Mouse (Mus musculus) limb, embryonic 11.5 days (tissue): ENCODE data around the gene Med7. TPM values are rescaled to one million over a fixed set of nuclear protein-coding genes. Genes with fewer than 3 reads are reported as not detected.

ENCODE experiments used
- ATAC-seq: fragments of 200-750 bp; cut with Nextera tagmentation; 2 replicates; pipeline ENCODE4 v1.8.0; 2017; ENCODE audit warnings: low read depth; ENCODE audit not compliant: insufficient number of reproducible peaks, low FRiP score, low TSS enrichment
- DNase-seq: peaks from one replicate; pipeline ENCODE4 v3.0.0-alpha.2; 2015; ENCODE audit warnings: low spot score
- H3K27ac ChIP-seq: fragments of 300-500 bp; sonication (generic); replicated peaks from 2 replicates; pipeline ENCODE4 v1.5.1; 2014; ENCODE audit warnings: low read depth, mild to moderate bottlenecking, low read length
- H3K27me3 ChIP-seq: fragments of 300-500 bp; sonication (generic); 2 replicates; pipeline ENCODE4 v1.6.1; 2014; ENCODE audit warnings: mild to moderate bottlenecking, low read length, mixed read lengths; ENCODE audit not compliant: control insufficient read depth, insufficient read depth
- H3K36me3 ChIP-seq: fragments of 300-500 bp; sonication (generic); 2 replicates; pipeline ENCODE4 v1.6.1; 2014; ENCODE audit warnings: mild to moderate bottlenecking, low read length, moderate library complexity, mixed read lengths; ENCODE audit not compliant: control insufficient read depth, insufficient read depth
- H3K4me1 ChIP-seq: fragments of 300-500 bp; sonication (generic); 2 replicates; pipeline ENCODE4 v1.6.1; 2014; ENCODE audit warnings: low read length, mixed read lengths; ENCODE audit not compliant: control insufficient read depth, insufficient read depth
- H3K4me2 ChIP-seq: fragments of 300-500 bp; sonication (generic); 2 replicates; pipeline ENCODE4 v1.6.1; 2014; ENCODE audit warnings: low read depth, mild to moderate bottlenecking, moderate library complexity; ENCODE audit not compliant: severe bottlenecking
- H3K4me3 ChIP-seq: fragments of 300-500 bp; sonication (generic); 2 replicates; pipeline ENCODE4 v1.5.1; 2014; ENCODE audit warnings: low read depth, low read length
- H3K9ac ChIP-seq: fragments of 300-500 bp; sonication (generic); 2 replicates; pipeline ENCODE4 v1.6.1; 2014; ENCODE audit warnings: mild to moderate bottlenecking, low read length
- H3K9me3 ChIP-seq: fragments of 300-500 bp; sonication (generic); 2 replicates; pipeline ENCODE4 v1.6.1; 2016; ENCODE audit warnings: low read length; ENCODE audit not compliant: control insufficient read depth
- WGBS: fragments of 180-500 bp; shearing (Covaris S2); extraction: QIAGEN DNeasy Blood & Tissue Kit; methylation state at CpG from one replicate; pipeline ENCODE4 v1.1.7; 2014; 5-methylcytosine and 5-hydroxymethylcytosine counted together
- polyA plus RNA-seq: library from polyadenylated mRNA; unstranded; fragments of >200 nt; fragmentation: Nextera tagmentation; extraction: Ambion mirVana; gene quantifications from 2 replicates; pipeline ENCODE4 v1.2.1, GENCODE M21; 2014

Med7 gene
- polyA plus RNA-seq, 1 experiment from 2014 or later, result 109 TPM

DNA sequence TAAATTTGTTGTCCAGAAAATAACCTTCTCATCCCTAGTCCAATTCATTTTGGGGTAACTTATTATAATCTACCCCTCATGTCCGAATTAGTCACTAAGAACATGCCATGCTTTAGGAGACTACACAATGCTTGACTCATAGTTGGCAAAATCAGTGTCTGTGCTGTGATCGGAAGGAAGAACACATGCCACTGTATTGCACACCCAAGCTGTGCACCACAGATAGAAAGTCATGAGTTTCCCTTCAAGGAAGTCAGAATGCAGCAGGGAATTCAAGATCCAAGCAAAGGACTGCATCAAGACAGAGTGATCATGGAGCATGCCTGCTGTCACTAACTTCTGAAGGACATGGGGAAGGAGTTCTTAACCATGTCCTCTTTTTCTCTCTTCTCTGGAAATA, 51.9 kb downstream of the Med7 start:
- Histone ChIP-seq H3K4me1 (no peaks in the 10 kb centered on the region), H3K9me3 (no peaks in the 10 kb centered on the region), H3K27me3 (no peaks in the 10 kb centered on the region), H3K27ac (no peak overlapping the region), H3K9ac (no peak overlapping the region), H3K4me2 (no peak overlapping the region), H3K36me3 (no peaks in the 10 kb centered on the region), H3K4me3 (no peak overlapping the region)
- WGBS, result 89% methylated on average over 2 of the region's 2 CpGs
- ATAC-seq, result no peak
- no peak for DNase-seq

Other genes starting within 250 kb of the Med7 start
- 0.11 and 0.16 TPM in 2 replicates for gene Fndc9, start 201.4 kb upstream of the Med7 start, polyA plus RNA-seq
- gene Cyfip2, start 124.1 kb upstream of the Med7 start, polyA plus RNA-seq, result 16.2 and 18.0 TPM in 2 replicates
- not detected in 2 replicates for gene Itk, start 47.4 kb upstream of the Med7 start, polyA plus RNA-seq
- gene Fam71b, start 40.4 kb upstream of the Med7 start, polyA plus RNA-seq, result not detected in 2 replicates
- 0.16 TPM in 1 of 2 replicates, not detected in the other for gene Havcr2, start 18.0 kb downstream of the Med7 start, polyA plus RNA-seq
- gene Gm12169, start 87.3 kb downstream of the Med7 start, polyA plus RNA-seq, result not detected in 2 replicates
- not detected in 2 replicates for gene BC053393, start 134.6 kb downstream of the Med7 start, polyA plus RNA-seq
- gene Dppa1, start 192.3 kb downstream of the Med7 start, polyA plus RNA-seq, result not detected in 2 replicates